Mouse (Mus musculus) liver, embryonic 16.5 days (tissue): ENCODE measurements around the gene Klk6. TPM values are rescaled to one million over a fixed set of nuclear protein-coding genes. Genes with fewer than 3 reads are reported as not detected.

Source experiments
- ATAC-seq: fragments of 200-750 bp; cut with Nextera tagmentation; 2 replicates; pipeline ENCODE4 v1.8.0; 2017; ENCODE audit warnings: low read depth, mild to moderate bottlenecking, moderate number of reproducible peaks, moderate library complexity
- H3K27ac ChIP-seq: fragments of 300-500 bp; sonication (generic); 2 replicates; pipeline ENCODE4 v1.5.1; 2014; ENCODE audit warnings: mild to moderate bottlenecking, low read length
- H3K27me3 ChIP-seq: fragments of 300-500 bp; sonication (generic); 2 replicates; pipeline ENCODE4 v1.6.1; 2014; ENCODE audit warnings: low read depth, low read length, mixed read lengths; ENCODE audit not compliant: control insufficient read depth, insufficient read depth
- H3K36me3 ChIP-seq: fragments of 300-500 bp; sonication (generic); 2 replicates; pipeline ENCODE4 v1.6.1; 2014; ENCODE audit warnings: mild to moderate bottlenecking; ENCODE audit not compliant: control insufficient read depth, insufficient read depth
- H3K4me1 ChIP-seq: fragments of 300-500 bp; sonication (generic); 2 replicates; pipeline ENCODE4 v1.6.1; 2014; ENCODE audit warnings: low read depth, low read length, mixed read lengths; ENCODE audit not compliant: control insufficient read depth
- H3K4me2 ChIP-seq: fragments of 300-500 bp; sonication (generic); 2 replicates; pipeline ENCODE4 v1.6.1; 2014; ENCODE audit warnings: low read depth, low read length, mixed read lengths
- H3K4me3 ChIP-seq: fragments of 300-500 bp; sonication (generic); 2 replicates; pipeline ENCODE4 v1.5.1; 2014; ENCODE audit warnings: low read depth, mild to moderate bottlenecking, low read length
- H3K9ac ChIP-seq: fragments of 300-500 bp; sonication (generic); 2 replicates; pipeline ENCODE4 v1.6.1; 2014; ENCODE audit warnings: low read depth, low read length
- H3K9me3 ChIP-seq: fragments of 300-500 bp; sonication (generic); replicated peaks from 2 replicates; pipeline ENCODE4 v1.6.1; 2016; ENCODE audit warnings: low read length; ENCODE audit not compliant: control insufficient read depth
- WGBS: fragments of 180-500 bp; shearing (Covaris S2); extraction: QIAGEN DNeasy Blood & Tissue Kit; methylation state at CpG from one replicate; pipeline ENCODE4 v1.1.7; 2014; ENCODE audit not compliant: insufficient replicate concordance; 5-methylcytosine and 5-hydroxymethylcytosine counted together
- polyA plus RNA-seq: library from polyadenylated mRNA; unstranded; fragments of >200 nt; fragmentation: Nextera tagmentation; extraction: Ambion mirVana; gene quantifications from 2 replicates; pipeline ENCODE4 v1.2.1, GENCODE M21; 2015

The Klk6 gene
- not detected in 2 replicates for polyA plus RNA-seq

- no peak for ATAC-seq
- Histone ChIP-seq H3K36me3 (no peaks in the 10 kb centered on the region), H3K4me2 (no peak within 1 kb of the TSS), H3K27me3 (no peaks in the 10 kb centered on the region), H3K9ac (no peak within 1 kb of the TSS), H3K9me3 (no peaks in the 10 kb centered on the region), H3K27ac (no peak within 1 kb of the TSS), H3K4me1 (no peaks in the 10 kb centered on the region), H3K4me3 (no peak within 1 kb of the TSS)
- 67% methylated on average over 10 of the region's 10 CpGs for WGBS
Observed at GRCm38 (mm10) chr7:43824199-43824598, at the start of gene Klk6. TSS of gene Klk6 (plus strand) at chr7:43824499.

- 67% methylated on average over 6 of the region's 6 CpGs for WGBS
- Histone ChIP-seq H3K4me1 (no peaks in the 10 kb centered on the region), H3K27me3 (no peaks in the 10 kb centered on the region), H3K9ac (no peak overlapping the region), H3K4me2 (no peak overlapping the region), H3K4me3 (no peak overlapping the region), H3K36me3 (no peaks in the 10 kb centered on the region), H3K27ac (no peak overlapping the region), H3K9me3 (no peaks in the 10 kb centered on the region)
- no peak for ATAC-seq
Observed at GRCm38 (mm10) chr7:43774802-43775201, 49.5 kb upstream of the Klk6 start.

GRCm38 (mm10) chr7:43775311-43776057 is 48.8 kb upstream of the Klk6 start:
- H3K27me3 ChIP-seq, result no peaks in the 10 kb centered on the region
- H3K9ac ChIP-seq, result no peak overlapping the region
- no peak overlapping the region for H3K4me2 ChIP-seq
- H3K9me3 ChIP-seq, result no peaks in the 10 kb centered on the region
- ATAC-seq, result no peak
- WGBS, result 48% methylated on average over 7 of the region's 7 CpGs
- no peaks in the 10 kb centered on the region for H3K36me3 ChIP-seq
- H3K4me1 ChIP-seq, result no peaks in the 10 kb centered on the region
- H3K27ac ChIP-seq, result no peak overlapping the region
- no peak overlapping the region for H3K4me3 ChIP-seq

GRCm38 (mm10) chr7:43776506-43776905 is 47.8 kb upstream of the Klk6 start:
- Histone ChIP-seq H3K27me3 (no peaks in the 10 kb centered on the region), H3K4me3 (no peak overlapping the region), H3K27ac (no peak overlapping the region), H3K4me1 (no peaks in the 10 kb centered on the region), H3K9me3 (no peaks in the 10 kb centered on the region), H3K4me2 (no peak overlapping the region), H3K9ac (no peak overlapping the region), H3K36me3 (no peaks in the 10 kb centered on the region)
- no peak for ATAC-seq
- WGBS, result 60% methylated on average over 5 of the region's 5 CpGs

GRCm38 (mm10) chr7:43777423-43777822 is 46.9 kb upstream of the Klk6 start:
- 63% methylated on average over 12 of the region's 12 CpGs for WGBS
- H3K4me1 ChIP-seq, result no peaks in the 10 kb centered on the region

GRCm38 (mm10) chr7:43778176-43778970 is 45.9 kb upstream of the Klk6 start:
- Histone ChIP-seq H3K9me3 (no peaks in the 10 kb centered on the region), H3K36me3 (no peaks in the 10 kb centered on the region), H3K4me2 (no peak overlapping the region), H3K9ac (no peak overlapping the region), H3K27me3 (peaks cover 5% of the 10 kb centered on the region), H3K4me1 (no peaks in the 10 kb centered on the region; the same call in 1 of the 2 replicates), H3K27ac (no peak overlapping the region), H3K4me3 (no peak overlapping the region)
- ATAC-seq, result no peak
- 73% methylated on average over 10 of the region's 10 CpGs for WGBS

More at GRCm38 (mm10) chr7:43777423-43777822, 46.9 kb upstream of the Klk6 start:
- H3K4me3 ChIP-seq, result no peak overlapping the region
- H3K9me3 ChIP-seq, result no peaks in the 10 kb centered on the region
- no peak overlapping the region for H3K4me2 ChIP-seq
- H3K27me3 ChIP-seq, result no peaks in the 10 kb centered on the region
- no peak overlapping the region for H3K9ac ChIP-seq
- H3K36me3 ChIP-seq, result no peaks in the 10 kb centered on the region
- no peak for ATAC-seq
- no peak overlapping the region for H3K27ac ChIP-seq

- H3K27me3 ChIP-seq, result peaks cover 9% of the 10 kb centered on the region
- H3K9me3 ChIP-seq, result no peaks in the 10 kb centered on the region
- WGBS, result 44% methylated on average over 6 of the region's 6 CpGs
- ATAC-seq, result no peak
- no peak overlapping the region for H3K27ac ChIP-seq
- H3K4me1 ChIP-seq, result no peaks in the 10 kb centered on the region; the same call in 1 of the 2 replicates
- H3K9ac ChIP-seq, result no peak overlapping the region
- no peaks in the 10 kb centered on the region for H3K36me3 ChIP-seq
- no peak overlapping the region for H3K4me2 ChIP-seq
- H3K4me3 ChIP-seq, result no peak overlapping the region
Observed at GRCm38 (mm10) chr7:43780241-43780640, 44.1 kb upstream of the Klk6 start.

GRCm38 (mm10) chr7:43780746-43781145 is 43.6 kb upstream of the Klk6 start, which contains the start of gene Klk10:
TSS of gene Klk10 (plus strand) at chr7:43781035.
- Histone ChIP-seq H3K9ac (no peak within 1 kb of the TSS), H3K27me3 (peaks cover 9% of the 10 kb centered on the region), H3K27ac (no peak within 1 kb of the TSS), H3K4me3 (no peak within 1 kb of the TSS), H3K4me1 (no peaks in the 10 kb centered on the region; the same call in 1 of the 2 replicates), H3K9me3 (no peaks in the 10 kb centered on the region), H3K36me3 (no peaks in the 10 kb centered on the region), H3K4me2 (no peak within 1 kb of the TSS)
- WGBS, result 21% methylated on average over 5 of the region's 5 CpGs
- no peak for ATAC-seq

GRCm38 (mm10) chr7:43781541-43781940 is 42.8 kb upstream of the Klk6 start:
- no peak overlapping the region for H3K4me3 ChIP-seq
- WGBS, result 69% methylated on average over 11 of the region's 11 CpGs
- no peak overlapping the region for H3K9ac ChIP-seq
- no peaks in the 10 kb centered on the region; the same call in 1 of the 2 replicates for H3K4me1 ChIP-seq
- H3K4me2 ChIP-seq, result no peak overlapping the region
- no peaks in the 10 kb centered on the region for H3K9me3 ChIP-seq
- no peak for ATAC-seq
- H3K27ac ChIP-seq, result no peak overlapping the region
- H3K36me3 ChIP-seq, result no peaks in the 10 kb centered on the region
- peaks cover 9% of the 10 kb centered on the region for H3K27me3 ChIP-seq
